Mouse (Mus musculus): Measurements from ENCODE around the gene Ccnb1ip1. TPM values are rescaled to one million over a fixed set of nuclear protein-coding genes. Genes with fewer than 3 reads are reported as not detected.
A peak's percentile ranks its signal among the peaks of the same experiment; 100 is the strongest.

Ccnb1ip1 gene
- total and polyA plus RNA-seq, 3 experiments, result 23.3 to 27.6 TPM; not detected in 1

GRCm38 (mm10) chr14:50788157-50788556 is 19.4 kb downstream of the Ccnb1ip1 start:
- Histone ChIP-seq H3K9ac (ENCODE audit: control insufficient read depth, low read depth, low read length, poor library complexity, severe bottlenecking) (no peak overlapping the region), H3K27me3 (ENCODE audit: control insufficient read depth in 1 of 2, insufficient read depth in 2 of 2, low read length in 2 of 2) (no peaks in the 10 kb centered on the region), H3K4me1 (ENCODE audit: control insufficient read depth in 1 of 2, insufficient read depth in 2 of 2, low read length in 2 of 2) (peaks cover 0 to 5% of the 10 kb centered on the region in 2 experiments; a peak in 2 of 4 replicates), H3K79me2 (ENCODE audit: control insufficient read depth, insufficient read depth, low read length, poor library complexity) (no peaks in the 10 kb centered on the region; the same call in 1 of the 2 replicates), H3K36me3 (ENCODE audit: control insufficient read depth in 1 of 2, insufficient read depth in 2 of 2, low read length in 2 of 2) (peaks cover 4 to 9% of the 10 kb centered on the region in 2 experiments), H3K9me3 (replicated peaks; ENCODE audit: insufficient read depth, low read length) (no peaks in the 10 kb centered on the region), H3K4me3 (ENCODE audit: control insufficient read depth in 1 of 2, insufficient read depth in 1 of 2, low read depth in 2 of 2, low read length in 2 of 2) (no peak overlapping the region), H3K27ac (ENCODE audit: control insufficient read depth, low read depth, low read length) (no peak overlapping the region)
- TF ChIP-seq ETS1 (IDR thresholded peaks at IDR 0.05; ENCODE audit: low read depth, low read length), result no peak
- no peak for TF ChIP-seq GABPA (IDR thresholded peaks at IDR 0.05; ENCODE audit: low read depth, low read length)
- TF ChIP-seq POLR2AphosphoS2 (IDR thresholded peaks at IDR 0.05; ENCODE audit: low read length), result peak; percentile 42
- TF ChIP-seq GATA1 (IDR thresholded peaks at IDR 0.05; ENCODE audit: low read depth, low read length), result no peak
- no peak for TF ChIP-seq USF2 (IDR thresholded peaks at IDR 0.05; ENCODE audit: borderline replicate concordance in 1 of 2, insufficient read depth in 1 of 2, low read depth in 1 of 2, low read length in 2 of 2)
- TF ChIP-seq MAX (IDR thresholded peaks at IDR 0.05; ENCODE audit: low read length), result no peak
- no peak for TF ChIP-seq ZNF384 (IDR thresholded peaks at IDR 0.05; ENCODE audit: low read depth, low read length)
- TF ChIP-seq CTCF (IDR thresholded peaks at IDR 0.05 in 2 of 3, conservative IDR thresholded peaks at IDR 0.05 in 1 of 3; ENCODE audit: control insufficient read depth in 1 of 3, insufficient read depth in 1 of 3, low read depth in 2 of 3, low read length in 3 of 3, poor library complexity in 1 of 3, severe bottlenecking in 1 of 3), result peak in 2 of 3 experiments; percentile 29 to 53; a peak in 3 of 6 replicates
- no peak for TF ChIP-seq MYB (IDR thresholded peaks at IDR 0.05; ENCODE audit: low read depth, low read length)
- TF ChIP-seq MXI1 (IDR thresholded peaks at IDR 0.05; ENCODE audit: low read depth, low read length), result no peak
- TF ChIP-seq TBP (IDR thresholded peaks at IDR 0.05; ENCODE audit: low read depth, low read length), result no peak
- no peak for TF ChIP-seq RCOR1 (IDR thresholded peaks at IDR 0.05; ENCODE audit: low read depth, low read length)
- no peak for TF ChIP-seq NRF1 (IDR thresholded peaks at IDR 0.05; ENCODE audit: insufficient read depth, low read depth, low read length, poor library complexity, severe bottlenecking)
- 0 out of 2 replicates have a peak, but pooled peaks have one; percentile 22 for TF ChIP-seq SMC3 (IDR thresholded peaks at IDR 0.05; ENCODE audit: low read depth, low read length)
- TF ChIP-seq CHD1 (IDR thresholded peaks at IDR 0.05; ENCODE audit: low read depth, low read length), result no peak
- peak; percentile 64 for DNase-seq (ENCODE audit: low read depth, low spot score)

GRCm38 (mm10) chr14:50785251-50785637 is 22.3 kb downstream of the Ccnb1ip1 start, which contains the start of gene Ttc5:
Gene Ttc5, minus strand, starts transcription at chr14:50785519.
- H3K9ac ChIP-seq (ENCODE audit: control insufficient read depth, low read depth, low read length, poor library complexity, severe bottlenecking), result peak within 1 kb of the TSS; percentile 60
- H3K4me3 ChIP-seq (ENCODE audit: control insufficient read depth in 1 of 2, insufficient read depth in 1 of 2, low read depth in 2 of 2, low read length in 2 of 2), result peak within 1 kb of the TSS; percentile 79 to 91
- peak; percentile 96 for DNase-seq (ENCODE audit: low read depth, low spot score)
- H3K27ac ChIP-seq (ENCODE audit: control insufficient read depth, low read depth, low read length), result peak within 1 kb of the TSS; percentile 17
- H3K4me1 ChIP-seq (ENCODE audit: control insufficient read depth in 1 of 2, insufficient read depth in 2 of 2, low read length in 2 of 2), result peaks cover 0 to 5% of the 10 kb centered on the region in 2 experiments; a peak in 2 of 4 replicates
- no peaks in the 10 kb centered on the region; the same call in 1 of the 2 replicates for H3K79me2 ChIP-seq (ENCODE audit: control insufficient read depth, insufficient read depth, low read length, poor library complexity)
- peaks cover 2 to 8% of the 10 kb centered on the region in 2 experiments for H3K36me3 ChIP-seq (ENCODE audit: control insufficient read depth in 1 of 2, insufficient read depth in 2 of 2, low read length in 2 of 2)
- H3K27me3 ChIP-seq (ENCODE audit: control insufficient read depth in 1 of 2, insufficient read depth in 2 of 2, low read length in 2 of 2), result no peaks in the 10 kb centered on the region
- H3K9me3 ChIP-seq (replicated peaks; ENCODE audit: insufficient read depth, low read length), result no peaks in the 10 kb centered on the region
- TF ChIP-seq SIN3A (IDR thresholded peaks at IDR 0.05; ENCODE audit: low read length) (peak; percentile 85), MYC (IDR thresholded peaks at IDR 0.05; ENCODE audit: low read depth, low read length) (peak; percentile 70), USF2 (IDR thresholded peaks at IDR 0.05; ENCODE audit: borderline replicate concordance in 1 of 2, insufficient read depth in 1 of 2, low read depth in 1 of 2, low read length in 2 of 2) (no peak), TBP (IDR thresholded peaks at IDR 0.05; ENCODE audit: low read depth, low read length) (0 out of 2 replicates have a peak, but pooled peaks have one; percentile 71), MAX (IDR thresholded peaks at IDR 0.05; ENCODE audit: low read length) (peak; percentile 69; the same call in 1 of the 2 replicates), UBTF (IDR thresholded peaks at IDR 0.05; ENCODE audit: borderline replicate concordance, insufficient read depth, low read depth, low read length) (no peak), TAL1 (IDR thresholded peaks at IDR 0.05; ENCODE audit: low read length) (no peak), JUND (IDR thresholded peaks at IDR 0.05; ENCODE audit: low read depth, low read length) (no peak), ZMIZ1 (IDR thresholded peaks at IDR 0.05; ENCODE audit: low read depth, low read length) (peak; percentile 67; the same call in 1 of the 2 replicates), POLR2AphosphoS5 (IDR thresholded peaks at IDR 0.05; ENCODE audit: borderline replicate concordance, low read depth, low read length) (no peak), CTCF (IDR thresholded peaks at IDR 0.05 in 2 of 3, conservative IDR thresholded peaks at IDR 0.05 in 1 of 3; ENCODE audit: control insufficient read depth in 1 of 3, insufficient read depth in 1 of 3, low read depth in 2 of 3, low read length in 3 of 3, poor library complexity in 1 of 3, severe bottlenecking in 1 of 3) (peak; percentile 78 to 91 (median 89)), GABPA (IDR thresholded peaks at IDR 0.05; ENCODE audit: low read depth, low read length) (peak; percentile 90; the same call in 1 of the 2 replicates), E2F4 (IDR thresholded peaks at IDR 0.05; ENCODE audit: borderline replicate concordance, low read depth, low read length) (no peak), MEF2A (IDR thresholded peaks at IDR 0.05; ENCODE audit: extremely low read depth, insufficient replicate concordance, low read depth, low read length, poor library complexity, severe bottlenecking) (no peak), NRF1 (IDR thresholded peaks at IDR 0.05; ENCODE audit: insufficient read depth, low read depth, low read length, poor library complexity, severe bottlenecking) (no peak), MAZ (IDR thresholded peaks at IDR 0.05; ENCODE audit: low read depth, low read length) (peak; percentile 69; the same call in 1 of the 2 replicates), HCFC1 (IDR thresholded peaks at IDR 0.05; ENCODE audit: low read depth, low read length) (peak; percentile 86), TCF12 (IDR thresholded peaks at IDR 0.05; ENCODE audit: low read depth, low read length) (peak; percentile 65; the same call in 1 of the 2 replicates), RAD21 (IDR thresholded peaks at IDR 0.05; ENCODE audit: low read depth, low read length) (no peak), POLR2AphosphoS2 (IDR thresholded peaks at IDR 0.05; ENCODE audit: low read length) (peak; percentile 36; the same call in 1 of the 2 replicates)

Data from MEL (cell line).